22 mouse cellular contexts compared by ENCODE assay signal in genomic region chr4:141181981-141182380, GRCm38 (mm10). TPM values are rescaled to one million over a fixed set of nuclear protein-coding genes. Genes with fewer than 3 reads are reported as not detected.
"Had no signal": no experiment of that assay in that cellular context is flagged by ENCODE, and none has a peak within 500 bp of the region (broad histone marks: within the 10 kb centered on the region; RNA-seq: fewer than 3 reads in every experiment).

No protein-coding gene starts in this region.

- H3K9me3 ChIP-seq: kidney, embryonic 15.5 days; limb, embryonic 12.5 days; limb, embryonic 15.5 days; liver, embryonic 12.5 days; liver, embryonic 15.5 days; megakaryocyte, embryonic 14.5 days; midbrain, embryonic 10.5 days; midbrain, embryonic 13.5 days had no signal

- H3K4me2 ChIP-seq: kidney, embryonic 15.5 days; limb, embryonic 12.5 days; limb, embryonic 15.5 days; liver, embryonic 12.5 days; liver, embryonic 15.5 days; midbrain, embryonic 13.5 days had no signal

- H3K9ac ChIP-seq: kidney, embryonic 15.5 days; limb, embryonic 12.5 days; limb, embryonic 15.5 days; liver, embryonic 12.5 days; liver, embryonic 15.5 days; midbrain, embryonic 13.5 days had no signal

- H3K27ac ChIP-seq: kidney, embryonic 15.5 days; limb, embryonic 12.5 days; limb, embryonic 15.5 days; liver, embryonic 12.5 days; liver, embryonic 15.5 days; midbrain, embryonic 10.5 days; midbrain, embryonic 13.5 days; stomach, postnatal 0 days had no signal

- H3K27me3 ChIP-seq: kidney, embryonic 15.5 days; limb, embryonic 12.5 days; limb, embryonic 15.5 days; liver, embryonic 12.5 days; liver, embryonic 15.5 days; megakaryocyte, embryonic 14.5 days; midbrain, embryonic 13.5 days had no signal

- ATAC-seq: liver, embryonic 12.5 days; midbrain, embryonic 13.5 days; midbrain, embryonic 16.5 days had no signal

- H3K4me3 ChIP-seq: kidney, embryonic 15.5 days; limb, embryonic 12.5 days; limb, embryonic 15.5 days; liver, embryonic 12.5 days; liver, embryonic 15.5 days; megakaryocyte, embryonic 14.5 days; midbrain, embryonic 10.5 days; midbrain, embryonic 13.5 days; myocyte had no signal

- DNase-seq: kidney, adult 11 months; kidney, adult 8-10 months; kidney, postnatal 10 days; kidney, postnatal 4 days; left cerebral cortex, postnatal 4 days; lung, adult 2 months; right cerebral cortex, adult 18-20 months; right cerebral cortex, postnatal 14 days; right cerebral cortex, postnatal 4 days; thymus, postnatal 25 days had no signal

RNA-seq across cellular contexts. Expression of gene Arhgef19, which starts 57.3 kb away (rescaled TPM):
- total RNA-seq: monocyte, adult 5-6 weeks had no signal
